Mouse (Mus musculus): Measurements from ENCODE around the gene Scn1b. TPM values are rescaled to one million over a fixed set of nuclear protein-coding genes. Genes with fewer than 3 reads are reported as not detected.

Gene Scn1b
- polyA plus RNA-seq, 1 experiment from 2014 or later: 1.8 TPM

DNA sequence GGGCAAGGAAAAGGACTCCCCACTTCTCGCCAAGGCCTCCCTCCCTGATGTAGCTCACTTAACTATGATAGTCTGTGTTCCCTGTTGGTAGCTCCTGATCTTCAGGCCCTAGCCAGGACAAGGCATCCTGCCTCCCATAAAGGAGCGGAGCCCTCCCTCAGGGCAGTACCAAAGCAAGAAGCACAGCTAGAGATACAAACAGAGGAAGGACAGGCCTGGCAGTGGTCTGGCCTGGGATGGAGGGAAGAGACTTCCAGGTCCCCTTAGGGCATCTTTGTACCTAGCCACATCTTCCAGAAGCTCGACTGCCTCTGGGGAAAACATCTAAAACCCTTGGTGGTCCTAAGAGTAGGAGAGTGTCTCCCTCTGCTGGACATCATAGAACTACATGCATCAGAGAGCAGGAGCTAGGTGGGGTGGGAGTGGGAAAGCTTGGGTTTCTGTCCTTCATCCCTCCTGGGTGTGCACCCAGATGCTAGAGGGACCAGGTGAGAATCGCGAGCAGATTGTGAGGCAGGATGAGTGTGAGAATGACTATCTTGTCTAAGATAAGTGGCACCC is 48.8 kb downstream of the Scn1b start:
- ATAC-seq (ENCODE audit: low FRiP score, low read depth): no peak
- Histone ChIP-seq H3K4me2 (replicated peaks) (no peak overlapping the region), H3K4me3 (no peak overlapping the region), H3K27me3 (no peaks in the 10 kb centered on the region), H3K4me1 (no peaks in the 10 kb centered on the region), H3K9me3 (no peaks in the 10 kb centered on the region), H3K9ac (replicated peaks) (no peak overlapping the region), H3K36me3 (no peaks in the 10 kb centered on the region), H3K27ac (replicated peaks) (no peak overlapping the region)
- WGBS: 51% methylated on average over 5 of the region's 5 CpGs

DNA sequence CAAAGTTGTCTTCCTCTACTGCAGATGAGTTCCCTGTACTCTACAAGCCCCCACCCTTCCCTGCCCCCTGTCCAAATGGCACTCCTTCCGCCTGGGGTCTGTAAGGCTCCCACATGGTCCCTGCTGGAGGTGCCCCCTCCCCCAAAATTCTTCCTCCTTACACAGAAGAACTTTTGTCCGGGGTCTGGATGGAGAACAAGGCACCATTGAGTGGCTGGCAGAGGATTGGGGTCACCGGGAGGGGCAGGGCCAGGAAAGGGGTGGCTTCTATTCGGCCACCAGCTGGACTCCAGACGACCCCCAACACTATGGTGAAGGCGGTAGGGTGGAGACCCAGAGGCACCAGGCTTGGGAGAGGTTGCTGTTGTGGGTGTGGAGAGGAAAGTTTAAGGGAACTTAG is 49.3 kb downstream of the Scn1b start:
- H3K9ac ChIP-seq (replicated peaks): no peak overlapping the region
- no peak for ATAC-seq (ENCODE audit: low FRiP score, low read depth)
- H3K36me3 ChIP-seq: no peaks in the 10 kb centered on the region
- no peaks in the 10 kb centered on the region for H3K4me1 ChIP-seq
- H3K9me3 ChIP-seq: no peaks in the 10 kb centered on the region
- 63% methylated on average over 6 of the region's 6 CpGs for WGBS
- H3K4me2 ChIP-seq (replicated peaks): no peak overlapping the region
- no peak overlapping the region for H3K27ac ChIP-seq (replicated peaks)
- no peaks in the 10 kb centered on the region for H3K27me3 ChIP-seq
- no peak overlapping the region for H3K4me3 ChIP-seq

DNA sequence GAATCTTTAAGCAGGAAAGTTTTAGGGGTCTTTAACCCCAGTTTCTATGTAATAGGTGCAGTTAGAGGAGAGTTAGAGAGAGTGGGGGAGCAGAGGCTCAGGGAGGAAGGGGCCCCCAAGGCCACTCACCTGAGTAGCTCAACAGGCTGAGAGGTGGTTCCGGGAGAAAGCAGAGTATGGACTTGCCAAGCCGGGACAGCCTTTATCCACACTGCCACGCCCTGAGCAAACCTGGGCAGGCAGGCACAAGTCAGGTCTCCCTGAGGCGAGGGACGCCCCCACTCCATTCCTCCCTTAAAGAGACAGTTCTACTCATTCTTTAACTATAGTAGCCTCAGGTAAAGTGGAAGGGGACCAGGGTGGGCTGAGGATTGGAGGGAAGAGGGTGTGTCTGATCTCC is 50.3 kb downstream of the Scn1b start, which contains the start of gene Fxyd3:
TSS of gene Fxyd3 (minus strand) at position 213 of the 400 bp plus-strand sequence.
- Histone ChIP-seq H3K9ac (replicated peaks) (no peak within 1 kb of the TSS), H3K27ac (replicated peaks) (no peak within 1 kb of the TSS), H3K36me3 (no peaks in the 10 kb centered on the region), H3K4me2 (replicated peaks) (no peak within 1 kb of the TSS), H3K9me3 (no peaks in the 10 kb centered on the region), H3K4me3 (no peak within 1 kb of the TSS), H3K4me1 (no peaks in the 10 kb centered on the region), H3K27me3 (no peaks in the 10 kb centered on the region)
- ATAC-seq (ENCODE audit: low FRiP score, low read depth): no peak
- 65% methylated on average over 5 of the region's 5 CpGs for WGBS

DNA sequence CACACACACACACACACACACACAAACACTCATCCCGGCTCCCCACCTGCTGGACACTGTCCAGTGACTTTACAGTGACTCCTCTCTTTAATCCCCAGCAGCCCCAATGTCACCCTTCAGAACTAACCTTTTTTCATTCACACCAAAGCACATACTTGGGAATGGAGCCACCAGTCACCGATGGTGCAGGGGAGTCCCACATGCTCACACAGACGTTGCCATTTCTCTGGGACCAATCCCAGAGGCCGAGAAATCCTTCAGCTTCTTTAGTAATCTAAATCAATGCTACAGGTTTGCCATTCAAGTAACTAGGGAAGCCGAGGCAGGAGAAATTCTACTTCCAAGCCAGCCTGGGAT is 52.1 kb downstream of the Scn1b start:
- no peak for ATAC-seq (ENCODE audit: low FRiP score, low read depth)
- Histone ChIP-seq H3K36me3 (no peaks in the 10 kb centered on the region), H3K4me1 (no peaks in the 10 kb centered on the region), H3K4me3 (no peak overlapping the region), H3K27me3 (no peaks in the 10 kb centered on the region), H3K9me3 (no peaks in the 10 kb centered on the region), H3K4me2 (replicated peaks) (no peak overlapping the region), H3K9ac (replicated peaks) (no peak overlapping the region), H3K27ac (replicated peaks) (no peak overlapping the region)
- WGBS: 74% methylated on average over 5 of the region's 5 CpGs

DNA sequence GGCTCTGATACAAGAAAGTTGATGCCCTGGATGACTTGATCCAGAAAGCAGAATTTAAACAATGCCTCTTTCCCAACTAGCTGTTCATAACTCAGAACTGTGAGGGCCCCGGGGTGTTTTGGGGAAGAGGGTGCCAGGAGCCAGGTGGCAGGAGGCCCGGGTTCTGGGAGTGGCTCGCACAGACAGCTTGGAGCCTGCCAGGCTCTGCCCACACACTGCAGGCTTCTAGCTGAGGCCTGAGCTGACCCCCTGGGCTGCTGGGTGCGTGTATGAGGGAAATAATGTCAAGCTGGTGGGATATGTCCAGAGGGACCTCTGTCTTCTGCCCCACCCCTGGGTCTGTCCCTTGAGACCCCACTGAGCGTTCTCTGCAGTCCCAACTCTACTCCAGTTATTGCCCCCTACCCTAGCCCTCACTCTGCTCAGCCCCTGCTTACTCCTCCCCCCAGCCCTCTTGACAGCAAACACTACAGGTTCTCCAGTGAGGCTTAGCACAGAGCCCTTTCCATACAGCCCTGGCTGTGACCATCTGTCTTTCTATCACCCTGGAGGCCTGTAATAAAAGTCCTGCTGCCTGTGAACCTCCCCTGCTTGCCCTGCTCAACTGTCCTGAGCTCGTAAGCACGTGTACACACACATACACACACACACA is 52.6 kb downstream of the Scn1b start:
- Histone ChIP-seq H3K4me1 (no peaks in the 10 kb centered on the region), H3K27me3 (no peaks in the 10 kb centered on the region), H3K4me3 (no peak overlapping the region), H3K27ac (replicated peaks) (no peak overlapping the region), H3K4me2 (replicated peaks) (no peak overlapping the region), H3K9ac (replicated peaks) (no peak overlapping the region), H3K36me3 (no peaks in the 10 kb centered on the region), H3K9me3 (no peaks in the 10 kb centered on the region)
- no peak for ATAC-seq (ENCODE audit: low FRiP score, low read depth)
- 68% methylated on average over 7 of the region's 7 CpGs for WGBS

DNA sequence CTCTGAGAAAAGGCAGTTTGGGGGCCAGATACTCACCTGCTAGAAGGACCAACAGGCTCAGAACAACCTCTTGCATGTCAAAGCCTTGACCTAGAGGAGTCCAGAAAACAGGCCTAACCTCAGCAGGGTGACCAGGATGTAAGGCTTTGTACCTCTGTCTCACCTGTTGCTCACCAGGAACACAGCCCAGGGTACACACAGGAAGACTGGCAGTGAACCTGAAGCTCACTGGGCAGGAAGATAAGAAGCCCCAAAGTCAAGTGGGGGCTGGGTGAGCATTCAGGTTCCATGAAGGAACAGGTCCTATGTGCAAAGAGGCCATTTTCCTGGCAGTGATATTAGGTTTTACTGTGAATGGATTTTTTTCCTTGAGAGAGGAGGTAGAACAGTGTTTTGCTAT is 53.3 kb downstream of the Scn1b start:
- Histone ChIP-seq H3K4me3 (no peak overlapping the region), H3K36me3 (no peaks in the 10 kb centered on the region), H3K9ac (replicated peaks) (no peak overlapping the region), H3K4me2 (replicated peaks) (no peak overlapping the region), H3K27me3 (no peaks in the 10 kb centered on the region), H3K27ac (replicated peaks) (no peak overlapping the region), H3K9me3 (no peaks in the 10 kb centered on the region), H3K4me1 (no peaks in the 10 kb centered on the region)
- no peak for ATAC-seq (ENCODE audit: low FRiP score, low read depth)

GRCm38 (mm10) chr7:31072326-31072725 is 54.5 kb downstream of the Scn1b start:
- no peaks in the 10 kb centered on the region for H3K9me3 ChIP-seq
- no peak for ATAC-seq (ENCODE audit: low FRiP score, low read depth)
- H3K36me3 ChIP-seq: no peaks in the 10 kb centered on the region
- no peak overlapping the region for H3K4me2 ChIP-seq (replicated peaks)
- H3K4me1 ChIP-seq: no peaks in the 10 kb centered on the region
- no peak overlapping the region for H3K4me3 ChIP-seq
- no peak overlapping the region for H3K9ac ChIP-seq (replicated peaks)
- H3K27ac ChIP-seq (replicated peaks): no peak overlapping the region
- H3K27me3 ChIP-seq: no peaks in the 10 kb centered on the region
- whole genome bisulfite sequencing: 60% methylated on average over 9 of the region's 9 CpGs

DNA sequence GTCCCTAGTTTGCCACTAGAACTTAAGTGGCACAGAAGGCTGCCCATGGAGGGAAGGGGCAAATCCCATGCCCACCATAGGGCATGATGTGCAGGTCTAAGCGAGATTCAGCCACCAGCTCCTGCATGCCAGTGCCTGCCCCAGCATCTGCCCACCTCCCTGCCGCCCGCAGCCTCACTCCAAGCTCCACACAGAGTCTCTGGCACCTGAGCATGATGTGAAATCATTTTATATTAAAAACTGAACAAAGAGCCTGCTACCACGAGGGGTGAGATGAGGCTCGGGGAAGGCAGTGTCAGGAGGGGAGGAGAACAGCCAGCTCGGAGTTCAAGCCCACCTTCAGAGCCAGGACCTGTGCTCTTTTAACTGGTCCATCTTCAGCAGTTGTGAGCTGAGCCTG is 56.5 kb downstream of the Scn1b start:
- Histone ChIP-seq H3K9me3 (no peaks in the 10 kb centered on the region), H3K9ac (replicated peaks) (no peak overlapping the region), H3K4me2 (replicated peaks) (no peak overlapping the region), H3K27me3 (no peaks in the 10 kb centered on the region), H3K4me1 (no peaks in the 10 kb centered on the region), H3K36me3 (no peaks in the 10 kb centered on the region), H3K27ac (replicated peaks) (no peak overlapping the region), H3K4me3 (no peak overlapping the region)
- 83% methylated on average over 6 of the region's 6 CpGs for WGBS
- no peak for ATAC-seq (ENCODE audit: low FRiP score, low read depth)

DNA sequence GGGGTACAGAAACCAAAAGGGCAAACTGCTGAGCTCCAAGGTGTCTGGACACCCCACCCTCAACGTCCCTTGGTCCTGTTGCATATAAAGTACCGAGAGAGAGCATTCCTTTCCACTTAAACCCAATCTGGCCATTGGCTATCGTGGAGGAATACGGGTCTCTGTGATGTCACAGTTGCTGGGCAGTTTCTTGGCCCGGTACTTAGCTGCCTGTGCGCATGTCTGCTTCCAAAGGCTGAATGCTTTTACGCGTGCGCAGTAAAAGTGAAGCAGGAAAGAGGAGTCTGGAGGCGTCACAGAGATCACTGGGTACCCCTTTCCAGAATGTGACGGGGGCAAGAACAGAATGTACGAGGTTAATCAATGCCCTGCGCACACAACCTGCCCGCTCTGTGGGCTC is 57.3 kb downstream of the Scn1b start:
- Histone ChIP-seq H3K27me3 (no peaks in the 10 kb centered on the region), H3K9me3 (no peaks in the 10 kb centered on the region), H3K27ac (replicated peaks) (no peak overlapping the region), H3K4me2 (replicated peaks) (no peak overlapping the region), H3K9ac (replicated peaks) (no peak overlapping the region), H3K36me3 (no peaks in the 10 kb centered on the region), H3K4me3 (no peak overlapping the region), H3K4me1 (no peaks in the 10 kb centered on the region)
- ATAC-seq (ENCODE audit: low FRiP score, low read depth): no peak
- 89% methylated on average over 14 of the region's 14 CpGs for WGBS

DNA sequence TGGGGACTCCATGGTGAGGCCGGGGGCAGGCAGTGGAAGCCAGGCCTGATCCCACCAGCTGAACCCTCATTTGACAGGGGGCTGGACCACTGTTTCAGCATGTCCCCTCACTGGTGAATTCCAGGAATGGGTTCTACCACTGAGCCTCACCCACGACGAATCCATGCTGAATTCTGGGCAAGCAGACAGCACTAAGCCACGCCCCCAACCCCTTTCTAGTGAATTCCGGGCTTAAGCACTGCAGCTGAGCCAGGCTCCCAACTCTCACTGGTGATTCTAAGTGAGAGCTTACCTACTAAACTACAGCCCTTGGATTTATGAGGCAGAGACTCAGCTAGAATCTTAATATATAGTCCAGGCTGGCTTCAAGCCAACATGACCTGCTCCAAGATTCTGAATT is 59.0 kb downstream of the Scn1b start:
- Histone ChIP-seq H3K36me3 (no peaks in the 10 kb centered on the region), H3K4me3 (no peak overlapping the region), H3K9me3 (no peaks in the 10 kb centered on the region), H3K9ac (replicated peaks) (no peak overlapping the region), H3K4me1 (no peaks in the 10 kb centered on the region), H3K4me2 (replicated peaks) (no peak overlapping the region), H3K27ac (replicated peaks) (no peak overlapping the region), H3K27me3 (no peaks in the 10 kb centered on the region)
- no peak for ATAC-seq (ENCODE audit: low FRiP score, low read depth)
- 51% methylated on average over 5 of the region's 5 CpGs for WGBS

Other genes with a start within 250 kb of the Scn1b start
- gene Cd22, start 246.7 kb downstream of the Scn1b start, polyA plus RNA-seq (2016; fragmentation: Nextera tagmentation; extraction: Ambion mirVana): not detected in 2 replicates
- 0.39 and 0.51 TPM in 2 replicates for gene Mag, start 212.1 kb downstream of the Scn1b start, polyA plus RNA-seq (2016; fragmentation: Nextera tagmentation; extraction: Ambion mirVana)
- gene Hamp2, start 202.3 kb downstream of the Scn1b start, polyA plus RNA-seq (2016; fragmentation: Nextera tagmentation; extraction: Ambion mirVana): not detected in 2 replicates
- gene Hamp, start 183.0 kb downstream of the Scn1b start, polyA plus RNA-seq (2016; fragmentation: Nextera tagmentation; extraction: Ambion mirVana): not detected in 2 replicates
- gene Usf2, start 170.2 kb downstream of the Scn1b start, polyA plus RNA-seq (2016; fragmentation: Nextera tagmentation; extraction: Ambion mirVana): 28.9 and 30.6 TPM in 2 replicates
- 16.1 and 17.5 TPM in 2 replicates for gene Lsr, start 153.5 kb downstream of the Scn1b start, polyA plus RNA-seq (2016; fragmentation: Nextera tagmentation; extraction: Ambion mirVana)
- 0.26 and 0.57 TPM in 2 replicates for gene Fam187b, start 153.2 kb downstream of the Scn1b start, polyA plus RNA-seq (2016; fragmentation: Nextera tagmentation; extraction: Ambion mirVana)
- gene Fxyd5, start 84.5 kb downstream of the Scn1b start, polyA plus RNA-seq (2016; fragmentation: Nextera tagmentation; extraction: Ambion mirVana): 8.7 and 13.2 TPM in 2 replicates
- 10.0 and 11.5 TPM in 2 replicates for gene Fxyd7, start 75.5 kb downstream of the Scn1b start, polyA plus RNA-seq (2016; fragmentation: Nextera tagmentation; extraction: Ambion mirVana)
- 8.9 and 10.3 TPM in 2 replicates for gene Fxyd1, start 69.8 kb downstream of the Scn1b start, polyA plus RNA-seq (2016; fragmentation: Nextera tagmentation; extraction: Ambion mirVana)
- 0.54 and 0.55 TPM in 2 replicates for gene Lgi4, start 67.7 kb downstream of the Scn1b start, polyA plus RNA-seq (2016; fragmentation: Nextera tagmentation; extraction: Ambion mirVana)
- gene Fxyd3, start 50.3 kb downstream of the Scn1b start, polyA plus RNA-seq (2016; fragmentation: Nextera tagmentation; extraction: Ambion mirVana): 1.4 and 1.7 TPM in 2 replicates
- gene Hpn, start 11.7 kb downstream of the Scn1b start, polyA plus RNA-seq (2016; fragmentation: Nextera tagmentation; extraction: Ambion mirVana): 0.41 and 0.63 TPM in 2 replicates
- gene Gramd1a, start 28.9 kb upstream of the Scn1b start, polyA plus RNA-seq (2016; fragmentation: Nextera tagmentation; extraction: Ambion mirVana): 186 and 194 TPM in 2 replicates
- not detected in 2 replicates for gene Scgb2b2, start 163.5 kb upstream of the Scn1b start, polyA plus RNA-seq (2016; fragmentation: Nextera tagmentation; extraction: Ambion mirVana)
- gene Scgb1b2, start 164.8 kb upstream of the Scn1b start, polyA plus RNA-seq (2016; fragmentation: Nextera tagmentation; extraction: Ambion mirVana): not detected in 2 replicates
- not detected in 2 replicates for gene Scgb2b3, start 235.1 kb upstream of the Scn1b start, polyA plus RNA-seq (2016; fragmentation: Nextera tagmentation; extraction: Ambion mirVana)
- not detected in 2 replicates for gene Scgb1b3, start 248.6 kb upstream of the Scn1b start, polyA plus RNA-seq (2016; fragmentation: Nextera tagmentation; extraction: Ambion mirVana)